Mouse (Mus musculus): ENCODE measurements at regions not wholly inside any gene's neighbourhood (a gene's known extent, or its start where the extent isn't known, plus 50 kb on each side); places are given as distances from the start of the nearest gene placed in this dataset.

GRCm38 (mm10) chr2:117819701-117820225 lies 291.9 kb upstream of the Thbs1 start:
- Histone ChIP-seq H3K27me3 (replicated peaks; ENCODE audit: low read depth, poor library complexity, severe bottlenecking) (no peaks in the 10 kb centered on the region), H3K36me3 (replicated peaks) (no peaks in the 10 kb centered on the region), H3K4me1 (no peaks in the 10 kb centered on the region), H3K4me3 (no peak overlapping the region), H3K27ac (replicated peaks) (no peak overlapping the region), H3K9me3 (no peaks in the 10 kb centered on the region)
- WGBS = 83% methylated on average over 3 of the region's 3 CpGs
- no peak for DNase-seq (ENCODE audit: low spot score)

GRCm38 (mm10) chr2:117820708-117821107 lies 291.0 kb upstream of the Thbs1 start:
- no peaks in the 10 kb centered on the region for H3K36me3 ChIP-seq (replicated peaks)
- H3K4me1 ChIP-seq = no peaks in the 10 kb centered on the region
- H3K9me3 ChIP-seq = no peaks in the 10 kb centered on the region
- no peak overlapping the region for H3K27ac ChIP-seq (replicated peaks)
- DNase-seq (ENCODE audit: low spot score) = no peak
- H3K4me3 ChIP-seq = no peak overlapping the region
- no peaks in the 10 kb centered on the region for H3K27me3 ChIP-seq (replicated peaks; ENCODE audit: low read depth, poor library complexity, severe bottlenecking)

DNA sequence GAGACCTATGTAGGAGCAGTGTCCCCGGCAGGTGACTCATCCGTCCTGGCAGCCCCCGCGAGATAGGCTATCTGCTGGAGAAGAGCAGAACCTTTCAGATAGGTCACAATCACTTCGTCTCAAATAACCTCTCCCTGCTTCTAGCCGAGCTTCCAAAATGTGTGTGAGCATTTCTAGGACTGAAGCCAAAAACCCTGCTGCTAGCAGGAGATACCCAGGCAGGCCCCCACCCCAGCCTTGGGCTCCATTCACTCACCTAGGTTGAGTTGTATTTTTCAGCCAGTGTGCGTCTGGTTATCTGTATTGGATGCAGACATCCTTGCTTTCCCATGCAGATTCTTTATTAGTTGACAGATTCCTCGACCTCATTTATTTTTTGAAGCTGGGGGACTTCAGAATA lies 286.6 kb upstream of the Thbs1 start:
- Histone ChIP-seq H3K9me3 (no peaks in the 10 kb centered on the region), H3K4me3 (no peak overlapping the region), H3K4me1 (no peaks in the 10 kb centered on the region), H3K27me3 (replicated peaks; ENCODE audit: low read depth, poor library complexity, severe bottlenecking) (no peaks in the 10 kb centered on the region), H3K27ac (replicated peaks) (no peak overlapping the region), H3K36me3 (replicated peaks) (no peaks in the 10 kb centered on the region)
- DNase-seq (ENCODE audit: low spot score) = no peak
- WGBS = 87% methylated on average over 8 of the region's 8 CpGs

- no peaks in the 10 kb centered on the region for H3K27me3 ChIP-seq (replicated peaks; ENCODE audit: low read depth, poor library complexity, severe bottlenecking)
- no peaks in the 10 kb centered on the region for H3K4me1 ChIP-seq
- no peak for DNase-seq (ENCODE audit: low spot score)
- 90% methylated on average over 3 of the region's 3 CpGs for WGBS
- H3K36me3 ChIP-seq (replicated peaks) = no peaks in the 10 kb centered on the region
- no peaks in the 10 kb centered on the region for H3K9me3 ChIP-seq
- H3K27ac ChIP-seq (replicated peaks) = no peak overlapping the region
- H3K4me3 ChIP-seq = no peak overlapping the region
Observed at GRCm38 (mm10) chr2:117827278-117827677, 284.4 kb upstream of the Thbs1 start.

DNA sequence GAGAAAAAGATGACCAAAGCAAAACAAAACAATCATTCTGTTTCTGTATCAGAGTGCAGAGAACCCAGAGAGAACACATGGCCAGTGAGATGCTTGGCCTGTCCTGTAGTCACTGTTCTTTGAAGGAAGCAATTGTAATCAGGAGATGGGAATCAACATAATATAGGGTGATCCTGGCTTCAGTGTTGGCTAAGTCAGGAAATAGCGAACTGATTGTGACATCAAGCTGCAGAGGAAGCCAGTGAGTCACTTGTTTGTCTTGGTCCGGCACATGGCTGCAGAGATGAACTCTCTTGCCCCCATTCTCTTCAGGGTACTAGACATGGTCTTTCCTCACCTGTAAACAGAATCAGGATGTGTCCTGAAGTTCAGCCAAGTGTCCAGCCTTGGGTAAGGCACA lies 273.3 kb upstream of the Thbs1 start:
- Histone ChIP-seq H3K27me3 (replicated peaks; ENCODE audit: low read depth, poor library complexity, severe bottlenecking) (no peaks in the 10 kb centered on the region), H3K4me1 (no peaks in the 10 kb centered on the region), H3K4me3 (no peak overlapping the region), H3K27ac (replicated peaks) (no peak overlapping the region), H3K9me3 (no peaks in the 10 kb centered on the region), H3K36me3 (replicated peaks) (no peaks in the 10 kb centered on the region)
- no peak for DNase-seq (ENCODE audit: low spot score)
- WGBS = 73% methylated on average over 2 of the region's 2 CpGs

DNA sequence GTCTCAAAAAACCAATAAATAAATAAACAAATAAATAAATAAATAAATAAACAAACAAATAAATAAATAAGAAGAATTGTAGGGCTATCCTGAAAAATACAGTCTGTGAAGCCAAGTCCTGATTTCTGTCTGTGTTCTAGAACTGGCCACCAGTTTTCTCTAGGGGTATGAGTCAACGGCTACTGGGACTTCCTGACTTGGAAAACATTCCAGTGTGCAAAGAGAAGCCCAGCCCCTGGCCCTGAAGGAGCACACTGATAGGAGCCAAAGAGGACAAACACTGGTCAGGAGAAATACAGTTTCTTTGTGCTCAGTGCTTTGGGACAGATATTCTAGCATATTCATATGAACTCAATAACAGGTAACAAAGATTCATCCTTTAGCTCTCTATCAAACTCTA lies 271.3 kb upstream of the Thbs1 start:
- no peak for DNase-seq (ENCODE audit: low spot score)
- no peaks in the 10 kb centered on the region for H3K9me3 ChIP-seq
- 90% methylated on average over 1 of the region's 1 CpGs for WGBS
- H3K4me3 ChIP-seq = no peak overlapping the region
- no peak overlapping the region for H3K27ac ChIP-seq (replicated peaks)
- H3K27me3 ChIP-seq (replicated peaks; ENCODE audit: low read depth, poor library complexity, severe bottlenecking) = no peaks in the 10 kb centered on the region
- no peaks in the 10 kb centered on the region for H3K4me1 ChIP-seq
- no peaks in the 10 kb centered on the region for H3K36me3 ChIP-seq (replicated peaks)

DNA sequence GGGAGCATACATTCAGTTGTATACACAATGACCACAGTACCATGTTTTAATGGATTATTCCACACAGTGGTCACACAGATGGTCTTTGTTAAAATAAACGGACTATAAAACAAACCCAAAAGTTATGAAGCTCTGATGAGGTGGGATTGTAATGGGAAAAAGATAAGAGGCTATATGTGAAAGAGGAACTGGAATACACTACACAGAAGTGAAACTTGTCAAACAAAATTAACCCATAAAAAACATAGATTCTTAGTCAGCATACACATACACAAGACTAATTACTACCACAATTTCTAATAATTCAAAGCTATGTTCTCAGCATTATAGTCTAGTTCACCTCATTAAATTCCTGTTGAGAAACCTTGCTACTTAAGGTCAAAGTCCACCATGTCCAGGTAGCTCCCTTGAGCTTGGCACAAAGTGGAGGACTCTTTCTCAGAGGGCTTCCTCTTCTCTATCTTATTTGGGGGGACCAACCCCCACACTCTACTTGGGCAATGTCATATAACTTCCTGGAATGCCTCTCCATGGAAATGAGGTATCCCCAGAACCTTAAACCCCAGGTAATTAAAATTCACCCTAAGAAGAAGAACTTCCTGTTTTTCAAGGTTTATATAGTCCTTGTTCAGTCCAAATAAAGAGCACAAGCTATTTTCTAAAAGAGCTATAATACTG lies 269.2 kb upstream of the Thbs1 start:
- Histone ChIP-seq H3K27ac (replicated peaks) (no peak overlapping the region), H3K4me1 (no peaks in the 10 kb centered on the region), H3K4me3 (no peak overlapping the region), H3K36me3 (replicated peaks) (no peaks in the 10 kb centered on the region), H3K27me3 (replicated peaks; ENCODE audit: low read depth, poor library complexity, severe bottlenecking) (no peaks in the 10 kb centered on the region), H3K9me3 (no peaks in the 10 kb centered on the region)
- DNase-seq (ENCODE audit: low spot score) = no peak
- 78% methylated on average over 1 of the region's 1 CpGs for WGBS

DNA sequence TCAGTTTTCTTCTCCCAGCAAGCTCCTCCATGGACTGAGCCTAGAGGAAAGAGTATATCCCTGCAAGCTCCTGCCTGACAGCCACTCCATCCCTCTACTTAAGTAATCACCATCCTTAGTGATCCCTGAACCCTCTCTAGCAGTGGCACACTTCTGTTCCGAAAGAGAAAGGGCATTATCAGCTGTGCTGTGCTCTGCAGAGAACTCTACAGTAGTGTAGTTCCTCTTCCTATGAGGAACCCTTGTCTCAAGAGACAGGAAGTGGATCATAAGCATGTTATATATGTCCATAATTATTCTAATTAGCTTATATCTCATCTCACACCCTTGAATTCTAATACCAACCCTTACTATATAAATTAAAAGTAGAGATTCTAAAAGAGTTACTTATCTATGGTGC lies 259.2 kb upstream of the Thbs1 start:
- no peak overlapping the region for H3K27ac ChIP-seq (replicated peaks)
- 74% methylated on average over 1 of the region's 1 CpGs for WGBS
- H3K36me3 ChIP-seq (replicated peaks) = no peaks in the 10 kb centered on the region
- H3K27me3 ChIP-seq (replicated peaks; ENCODE audit: low read depth, poor library complexity, severe bottlenecking) = no peaks in the 10 kb centered on the region
- no peak overlapping the region for H3K4me3 ChIP-seq
- no peak for DNase-seq (ENCODE audit: low spot score)
- H3K4me1 ChIP-seq = no peaks in the 10 kb centered on the region
- H3K9me3 ChIP-seq = no peaks in the 10 kb centered on the region

- Histone ChIP-seq H3K27me3 (replicated peaks; ENCODE audit: low read depth, poor library complexity, severe bottlenecking) (no peaks in the 10 kb centered on the region), H3K4me3 (no peak overlapping the region), H3K4me1 (peaks cover 14% of the 10 kb centered on the region), H3K27ac (replicated peaks) (no peak overlapping the region), H3K9me3 (no peaks in the 10 kb centered on the region), H3K36me3 (replicated peaks) (no peaks in the 10 kb centered on the region)
- no peak for DNase-seq (ENCODE audit: low spot score)
- 26% methylated on average over 3 of the region's 3 CpGs for WGBS
Observed at GRCm38 (mm10) chr2:117862301-117862700, 249.4 kb upstream of the Thbs1 start.

GRCm38 (mm10) chr2:117865119-117865518 lies 246.6 kb upstream of the Thbs1 start:
- Histone ChIP-seq H3K27ac (replicated peaks) (no peak overlapping the region), H3K4me1 (peaks cover 16% of the 10 kb centered on the region), H3K9me3 (no peaks in the 10 kb centered on the region), H3K27me3 (replicated peaks; ENCODE audit: low read depth, poor library complexity, severe bottlenecking) (no peaks in the 10 kb centered on the region), H3K36me3 (replicated peaks) (no peaks in the 10 kb centered on the region), H3K4me3 (no peak overlapping the region)
- DNase-seq (ENCODE audit: low spot score) = no peak
- WGBS = 97% methylated on average over 1 of the region's 1 CpGs

DNA sequence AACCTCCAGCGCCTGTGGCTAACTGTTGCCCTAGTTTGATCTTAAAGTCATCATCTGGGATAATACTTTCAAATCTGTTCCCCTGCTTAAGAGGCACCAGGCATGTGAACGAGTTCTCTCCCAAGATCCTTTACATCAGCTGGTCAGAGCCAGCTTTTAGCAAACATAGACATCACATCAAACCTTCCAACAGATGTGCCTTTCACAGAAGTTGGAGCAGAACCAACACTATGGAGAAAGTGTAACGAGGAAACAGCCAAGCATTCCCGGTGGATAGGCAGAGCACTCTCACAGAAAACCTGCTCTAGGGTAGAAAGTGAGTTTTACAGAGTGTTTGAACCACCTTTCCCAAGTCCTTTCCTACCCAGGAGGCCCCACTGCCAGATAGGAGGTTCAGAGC lies 244.7 kb upstream of the Thbs1 start:
- no peak overlapping the region for H3K27ac ChIP-seq (replicated peaks)
- H3K4me1 ChIP-seq = peaks cover 24% of the 10 kb centered on the region
- H3K36me3 ChIP-seq (replicated peaks) = no peaks in the 10 kb centered on the region
- H3K9me3 ChIP-seq = no peaks in the 10 kb centered on the region
- H3K4me3 ChIP-seq = no peak overlapping the region
- no peak for DNase-seq (ENCODE audit: low spot score)
- no peaks in the 10 kb centered on the region for H3K27me3 ChIP-seq (replicated peaks; ENCODE audit: low read depth, poor library complexity, severe bottlenecking)
- WGBS = 78% methylated on average over 4 of the region's 4 CpGs

GRCm38 (mm10) chr2:117867409-117867808 lies 244.3 kb upstream of the Thbs1 start:
- Histone ChIP-seq H3K27ac (replicated peaks) (no peak overlapping the region), H3K4me3 (no peak overlapping the region), H3K27me3 (replicated peaks; ENCODE audit: low read depth, poor library complexity, severe bottlenecking) (no peaks in the 10 kb centered on the region), H3K9me3 (no peaks in the 10 kb centered on the region), H3K4me1 (peaks cover 19% of the 10 kb centered on the region), H3K36me3 (replicated peaks) (no peaks in the 10 kb centered on the region)
- WGBS = 63% methylated on average over 3 of the region's 3 CpGs
- no peak for DNase-seq (ENCODE audit: low spot score)

DNA sequence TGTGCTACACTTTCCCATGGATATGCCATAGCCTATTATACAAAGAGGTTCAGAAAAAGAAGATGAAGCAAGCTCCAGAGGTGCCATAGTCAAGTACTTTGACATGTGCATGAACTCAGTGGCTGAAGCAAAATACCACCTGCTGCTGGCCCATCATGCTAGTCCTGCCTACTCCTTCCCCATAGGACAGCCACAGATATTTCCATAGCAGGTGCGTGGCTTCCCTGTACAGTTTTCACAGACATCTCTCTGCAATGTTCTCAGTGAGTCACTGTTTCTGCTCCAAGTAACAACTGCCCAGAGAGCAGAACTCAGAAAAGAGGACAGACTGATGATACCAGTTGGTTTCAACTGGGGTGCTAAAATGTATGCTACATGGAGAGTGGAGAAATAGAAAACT lies 242.8 kb upstream of the Thbs1 start:
- Histone ChIP-seq H3K27ac (replicated peaks) (no peak overlapping the region), H3K36me3 (replicated peaks) (no peaks in the 10 kb centered on the region), H3K27me3 (replicated peaks; ENCODE audit: low read depth, poor library complexity, severe bottlenecking) (no peaks in the 10 kb centered on the region), H3K4me3 (no peak overlapping the region), H3K4me1 (peaks cover 12% of the 10 kb centered on the region), H3K9me3 (no peaks in the 10 kb centered on the region)
- 92% methylated on average over 1 of the region's 1 CpGs for WGBS
- no peak for DNase-seq (ENCODE audit: low spot score)
